Mouse (Mus musculus) stomach, embryonic 16.5 days (tissue): Measurements from ENCODE around the gene Ap1m1. TPM values are rescaled to one million over a fixed set of nuclear protein-coding genes. Genes with fewer than 3 reads are reported as not detected.

Experiments
- ATAC-seq: fragments of 200-750 bp; cut with Nextera tagmentation; 2 replicates; pipeline ENCODE4 v1.8.0; 2017; ENCODE audit warnings: moderate number of reproducible peaks, moderate TSS enrichment; ENCODE audit not compliant: insufficient read depth, low FRiP score
- H3K27ac ChIP-seq: fragments of 300-500 bp; sonication (generic); 2 replicates; pipeline ENCODE4 v1.5.1; 2014; ENCODE audit warnings: low read length
- H3K27me3 ChIP-seq: fragments of 300-500 bp; sonication (generic); 2 replicates; pipeline ENCODE4 v1.6.1; 2014; ENCODE audit warnings: low read length, control low read depth, mixed read lengths; ENCODE audit not compliant: control insufficient read depth, insufficient read depth
- H3K36me3 ChIP-seq: fragments of 300-500 bp; sonication (generic); 2 replicates; pipeline ENCODE4 v1.6.1; 2014; ENCODE audit warnings: low read length; ENCODE audit not compliant: control insufficient read depth, insufficient read depth
- H3K4me1 ChIP-seq: fragments of 300-500 bp; sonication (generic); 2 replicates; pipeline ENCODE4 v1.6.1; 2014; ENCODE audit warnings: low read length, control low read depth, mixed read lengths; ENCODE audit not compliant: control insufficient read depth, insufficient read depth
- H3K4me2 ChIP-seq: fragments of 300-500 bp; sonication (generic); 2 replicates; pipeline ENCODE4 v1.6.1; 2014; ENCODE audit warnings: low read depth, low read length, mixed read lengths
- H3K4me3 ChIP-seq: fragments of 300-500 bp; sonication (generic); replicated peaks from 2 replicates; pipeline ENCODE4 v1.5.1; 2014; ENCODE audit warnings: mild to moderate bottlenecking, low read length
- H3K9ac ChIP-seq: fragments of 300-500 bp; sonication (generic); 2 replicates; pipeline ENCODE4 v1.6.1; 2014; ENCODE audit warnings: low read length
- H3K9me3 ChIP-seq: fragments of 300-500 bp; sonication (generic); replicated peaks from 2 replicates; pipeline ENCODE4 v1.6.1; 2016; ENCODE audit warnings: low read length, control low read depth; ENCODE audit not compliant: control insufficient read depth
- WGBS: fragments of 180-500 bp; shearing (Covaris S2); extraction: QIAGEN DNeasy Blood & Tissue Kit; methylation state at CpG from one replicate; pipeline ENCODE4 v1.1.7; 2014; 5-methylcytosine and 5-hydroxymethylcytosine counted together
- polyA plus RNA-seq: library from polyadenylated mRNA; unstranded; fragments of >200 nt; fragmentation: Nextera tagmentation; extraction: Ambion mirVana; gene quantifications from 2 replicates; pipeline ENCODE4 v1.2.1, GENCODE M21; 2015

Gene Ap1m1
- polyA plus RNA-seq, 1 experiment from 2014 or later: 90.3 TPM

DNA sequence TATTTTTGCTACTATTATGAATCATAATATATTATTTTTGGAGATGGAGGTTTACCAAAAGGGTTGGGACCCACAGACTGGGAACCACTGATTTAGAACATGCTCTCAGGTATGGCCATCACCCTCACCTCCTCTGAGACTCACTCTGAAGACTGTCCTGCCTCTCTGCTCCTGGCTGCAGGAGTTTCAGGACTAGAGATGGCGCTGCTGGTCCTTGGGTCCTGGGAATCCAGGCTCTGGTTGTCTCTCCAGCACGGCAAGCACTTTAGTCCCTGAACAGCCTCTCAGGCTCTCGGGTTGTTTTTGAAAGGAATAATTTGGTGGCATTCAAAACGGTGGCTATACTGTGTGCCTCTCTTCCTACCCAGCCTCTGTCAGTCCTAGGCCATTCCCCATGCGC, 22.1 kb downstream of the Ap1m1 start:
- 51% methylated on average over 5 of the region's 5 CpGs for WGBS
- no peak for ATAC-seq

GRCm38 (mm10) chr8:72262756-72263155, 22.9 kb downstream of the Ap1m1 start:
- 85% methylated on average over 2 of the region's 2 CpGs for WGBS
- no peak overlapping the region for H3K27ac ChIP-seq
- H3K4me1 ChIP-seq: no peaks in the 10 kb centered on the region
- H3K27me3 ChIP-seq: no peaks in the 10 kb centered on the region
- ATAC-seq: no peak
- H3K9ac ChIP-seq: no peak overlapping the region
- H3K36me3 ChIP-seq: no peaks in the 10 kb centered on the region
- H3K4me2 ChIP-seq: no peak overlapping the region
- no peak overlapping the region for H3K4me3 ChIP-seq
- no peaks in the 10 kb centered on the region for H3K9me3 ChIP-seq

More for the DNA sequence above, 22.1 kb downstream of the Ap1m1 start:
- no peak overlapping the region for H3K4me2 ChIP-seq
- no peak overlapping the region for H3K27ac ChIP-seq
- no peaks in the 10 kb centered on the region for H3K27me3 ChIP-seq
- H3K36me3 ChIP-seq: no peaks in the 10 kb centered on the region
- H3K9me3 ChIP-seq: no peaks in the 10 kb centered on the region
- no peaks in the 10 kb centered on the region for H3K4me1 ChIP-seq
- H3K4me3 ChIP-seq: no peak overlapping the region
- no peak overlapping the region for H3K9ac ChIP-seq

GRCm38 (mm10) chr8:72263451-72263850, 23.6 kb downstream of the Ap1m1 start:
- no peak for ATAC-seq
- no peaks in the 10 kb centered on the region for H3K9me3 ChIP-seq
- H3K27me3 ChIP-seq: no peaks in the 10 kb centered on the region
- no peak overlapping the region for H3K4me3 ChIP-seq
- H3K36me3 ChIP-seq: no peaks in the 10 kb centered on the region
- no peak overlapping the region for H3K4me2 ChIP-seq
- no peaks in the 10 kb centered on the region for H3K4me1 ChIP-seq
- no peak overlapping the region for H3K27ac ChIP-seq
- WGBS: 62% methylated on average over 7 of the region's 7 CpGs
- no peak overlapping the region for H3K9ac ChIP-seq

DNA sequence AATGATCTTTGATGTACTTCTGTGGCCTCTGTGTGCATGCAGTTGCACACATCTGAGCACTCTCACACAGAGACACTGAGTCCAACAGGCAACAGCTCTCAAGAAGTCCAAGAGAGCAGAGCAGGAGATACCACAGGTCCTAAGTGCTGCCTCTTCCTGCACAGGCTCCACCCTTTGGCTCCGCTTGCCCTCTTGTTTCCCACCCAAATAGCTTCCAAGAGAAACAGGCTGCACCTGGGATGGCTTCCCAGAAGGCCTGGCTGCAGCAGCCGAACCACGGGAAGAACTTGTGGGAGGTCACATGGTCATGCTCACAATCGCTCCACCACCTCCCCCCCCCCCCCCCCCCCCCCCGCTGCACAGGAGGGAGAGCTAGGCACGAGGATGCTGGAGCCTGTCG, 25.5 kb downstream of the Ap1m1 start:
- Histone ChIP-seq H3K4me3 (no peak overlapping the region), H3K9me3 (no peaks in the 10 kb centered on the region), H3K27ac (no peak overlapping the region), H3K9ac (no peak overlapping the region), H3K27me3 (no peaks in the 10 kb centered on the region), H3K4me2 (no peak overlapping the region), H3K36me3 (no peaks in the 10 kb centered on the region), H3K4me1 (no peaks in the 10 kb centered on the region)
- WGBS: 56% methylated on average over 5 of the region's 7 CpGs
- ATAC-seq: no peak

DNA sequence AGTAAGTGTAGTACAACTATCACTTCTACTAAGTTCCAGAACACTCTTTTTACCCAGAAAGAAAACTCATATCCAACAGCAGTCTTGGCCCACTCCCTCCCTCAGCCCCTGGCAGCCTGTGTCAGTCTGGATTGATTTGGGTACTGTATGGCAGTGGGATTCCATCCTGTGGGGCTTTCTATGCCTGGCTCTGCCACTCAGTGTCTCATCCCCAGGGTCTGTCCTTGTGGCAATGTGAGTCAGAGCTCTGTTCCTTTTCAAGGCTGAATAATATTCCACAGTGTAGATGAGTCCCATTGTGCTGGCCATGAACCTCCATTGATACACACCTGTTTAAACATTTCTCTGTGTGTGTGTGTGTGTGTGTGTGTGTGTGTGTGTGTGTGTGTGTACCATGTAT, 26.9 kb downstream of the Ap1m1 start:
- H3K36me3 ChIP-seq: no peaks in the 10 kb centered on the region
- no peak overlapping the region for H3K4me2 ChIP-seq
- no peak for ATAC-seq

GRCm38 (mm10) chr8:72267106-72267505, 27.3 kb downstream of the Ap1m1 start:
- no peak overlapping the region for H3K9ac ChIP-seq
- no peaks in the 10 kb centered on the region for H3K9me3 ChIP-seq
- H3K4me3 ChIP-seq: no peak overlapping the region
- no peaks in the 10 kb centered on the region for H3K36me3 ChIP-seq
- no peaks in the 10 kb centered on the region for H3K4me1 ChIP-seq
- 96% methylated on average over 8 of the region's 8 CpGs for WGBS
- no peaks in the 10 kb centered on the region for H3K27me3 ChIP-seq
- H3K27ac ChIP-seq: no peak overlapping the region
- no peak for ATAC-seq
- H3K4me2 ChIP-seq: no peak overlapping the region

More for the DNA sequence above, 26.9 kb downstream of the Ap1m1 start:
- no peak overlapping the region for H3K9ac ChIP-seq
- H3K4me3 ChIP-seq: no peak overlapping the region
- no peak overlapping the region for H3K27ac ChIP-seq
- no peaks in the 10 kb centered on the region for H3K9me3 ChIP-seq
- no peaks in the 10 kb centered on the region for H3K4me1 ChIP-seq
- H3K27me3 ChIP-seq: no peaks in the 10 kb centered on the region

GRCm38 (mm10) chr8:72268356-72268755, 28.5 kb downstream of the Ap1m1 start:
- no peak overlapping the region for H3K9ac ChIP-seq
- peak overlapping the region; percentile 50 for H3K27ac ChIP-seq
- no peak overlapping the region for H3K4me3 ChIP-seq
- WGBS: 73% methylated on average over 15 of the region's 15 CpGs
- H3K27me3 ChIP-seq: no peaks in the 10 kb centered on the region
- no peaks in the 10 kb centered on the region for H3K36me3 ChIP-seq
- H3K4me1 ChIP-seq: no peaks in the 10 kb centered on the region
- no peaks in the 10 kb centered on the region for H3K9me3 ChIP-seq
- H3K4me2 ChIP-seq: no peak overlapping the region
- peak; percentile 42 for ATAC-seq

DNA sequence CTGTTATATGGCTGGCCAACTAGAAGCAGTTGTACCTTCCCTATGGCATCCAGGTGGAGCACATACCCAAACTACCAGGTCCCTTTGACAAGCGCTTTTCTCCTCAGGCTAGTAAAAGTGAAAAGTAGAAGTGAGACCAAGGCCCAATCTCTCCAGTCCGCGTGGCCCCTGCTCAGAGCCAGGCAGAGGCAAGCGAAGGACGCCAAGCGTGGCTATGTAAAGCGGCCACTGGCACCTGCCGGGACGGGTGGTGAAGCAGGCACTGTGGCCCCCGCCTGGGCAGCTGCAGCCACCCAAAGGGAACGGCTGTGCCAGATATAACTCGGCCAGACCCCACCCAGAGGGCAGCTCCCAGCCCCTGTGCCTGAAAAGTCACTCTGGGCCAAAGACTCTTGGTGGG, 30.8 kb downstream of the Ap1m1 start:
- ATAC-seq: no peak
- no peaks in the 10 kb centered on the region for H3K9me3 ChIP-seq
- H3K27ac ChIP-seq: no peak overlapping the region
- H3K9ac ChIP-seq: no peak overlapping the region
- H3K4me3 ChIP-seq: no peak overlapping the region
- H3K4me2 ChIP-seq: no peak overlapping the region
- H3K27me3 ChIP-seq: no peaks in the 10 kb centered on the region
- no peaks in the 10 kb centered on the region for H3K36me3 ChIP-seq
- WGBS: 88% methylated on average over 12 of the region's 12 CpGs
- H3K4me1 ChIP-seq: no peaks in the 10 kb centered on the region

GRCm38 (mm10) chr8:72271051-72271660, 31.3 kb downstream of the Ap1m1 start:
- Histone ChIP-seq H3K9ac (no peak overlapping the region), H3K4me1 (no peaks in the 10 kb centered on the region), H3K36me3 (no peaks in the 10 kb centered on the region), H3K9me3 (no peaks in the 10 kb centered on the region), H3K27ac (no peak overlapping the region), H3K27me3 (no peaks in the 10 kb centered on the region), H3K4me2 (no peak overlapping the region), H3K4me3 (no peak overlapping the region)
- no peak for ATAC-seq
- WGBS: 62% methylated on average over 11 of the region's 11 CpGs

DNA sequence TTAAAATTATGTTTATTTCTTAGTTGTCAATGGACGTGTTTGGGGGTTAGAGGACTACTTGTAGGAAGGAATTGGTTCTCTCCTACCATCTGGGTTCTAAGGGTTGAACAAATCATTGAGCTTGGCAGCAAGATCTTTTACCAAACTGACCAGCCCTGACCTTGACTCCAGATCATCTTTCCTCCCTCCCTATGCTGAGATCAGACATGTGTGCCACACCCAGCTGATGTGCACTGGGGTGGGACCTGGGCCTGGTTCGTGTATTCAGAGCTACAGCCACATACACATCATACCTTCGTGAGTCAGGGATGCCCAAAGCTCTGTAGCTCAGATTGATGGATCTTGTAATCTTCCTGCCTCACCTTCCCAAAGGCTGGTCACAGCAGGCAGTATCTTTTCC, 31.9 kb downstream of the Ap1m1 start:
- WGBS: 60% methylated on average over 3 of the region's 3 CpGs
- Histone ChIP-seq H3K4me2 (no peak overlapping the region), H3K4me3 (no peak overlapping the region), H3K27ac (no peak overlapping the region), H3K9ac (no peak overlapping the region), H3K36me3 (no peaks in the 10 kb centered on the region), H3K27me3 (no peaks in the 10 kb centered on the region), H3K9me3 (no peaks in the 10 kb centered on the region), H3K4me1 (no peaks in the 10 kb centered on the region)
- no peak for ATAC-seq
